Mouse (Mus musculus) kidney, postnatal 0 days (tissue): ENCODE data around the gene Gspt1. TPM values are rescaled to one million over a fixed set of nuclear protein-coding genes. Genes with fewer than 3 reads are reported as not detected.

Experiments
- ATAC-seq: fragments of 200-750 bp; cut with Nextera tagmentation; replicated peaks from 2 replicates; pipeline ENCODE4 v1.8.0; 2017; ENCODE audit warnings: low read depth, moderate number of reproducible peaks, moderate TSS enrichment, moderate library complexity; ENCODE audit not compliant: low FRiP score
- DNase-seq: peaks from one replicate; pipeline ENCODE4 v3.0.0-alpha.2; 2016; ENCODE audit warnings: low spot score
- H3K27ac ChIP-seq: fragments of 300-500 bp; sonication (generic); 2 replicates; pipeline ENCODE4 v1.5.1; 2014; ENCODE audit warnings: mild to moderate bottlenecking
- H3K27me3 ChIP-seq: fragments of 300-500 bp; sonication (generic); 2 replicates; pipeline ENCODE4 v1.6.1; 2014; ENCODE audit warnings: low read length, mixed read lengths; ENCODE audit not compliant: insufficient read depth
- H3K36me3 ChIP-seq: fragments of 300-500 bp; sonication (generic); 2 replicates; pipeline ENCODE4 v1.6.1; 2014; ENCODE audit warnings: low read length, mixed read lengths; ENCODE audit not compliant: insufficient read depth
- H3K4me1 ChIP-seq: fragments of 300-500 bp; sonication (generic); replicated peaks from 2 replicates; pipeline ENCODE4 v1.6.1; 2014; ENCODE audit warnings: antibody characterized with exemption, low read length, mixed read lengths; ENCODE audit not compliant: insufficient read depth
- H3K4me2 ChIP-seq: fragments of 300-500 bp; sonication (generic); 2 replicates; pipeline ENCODE4 v1.6.1; 2014; ENCODE audit warnings: mild to moderate bottlenecking, low read length, moderate library complexity, mixed read lengths
- H3K4me3 ChIP-seq: fragments of 300-500 bp; sonication (generic); replicated peaks from 2 replicates; pipeline ENCODE4 v1.5.1; 2014; ENCODE audit warnings: low read depth, low read length
- H3K9ac ChIP-seq: fragments of 300-500 bp; sonication (generic); 2 replicates; pipeline ENCODE4 v1.6.1; 2014; ENCODE audit warnings: low read depth, low read length
- H3K9me3 ChIP-seq: fragments of 300-500 bp; sonication (generic); replicated peaks from 2 replicates; pipeline ENCODE4 v1.6.1; 2016; ENCODE audit warnings: low read length, inconsistent platforms, mixed read lengths
- CTCF ChIP-seq: IDR thresholded peaks from 2 replicates; pipeline ENCODE4 v1.5.1; 2016; ENCODE audit warnings: antibody characterized with exemption, low read depth, mild to moderate bottlenecking, moderate library complexity
- WGBS: fragments of 180-500 bp; shearing (Covaris S2); extraction: QIAGEN DNeasy Blood & Tissue Kit; methylation state at CpG from one replicate; pipeline ENCODE4 v1.1.7; 2014; 5-methylcytosine and 5-hydroxymethylcytosine counted together
- microRNA counts: library from miRNA; unstranded; fragments of <30 nt; microRNA quantifications from one replicate; lab custom pipeline; 2015
- microRNA-seq: library from miRNA; unstranded; fragments of <30 nt; microRNA quantifications from one replicate; pipeline ENCODE4, GENCODE M21; 2016
- polyA plus RNA-seq: library from polyadenylated mRNA; unstranded; fragments of >200 nt; fragmentation: Nextera tagmentation; extraction: Ambion mirVana; gene quantifications from 2 replicates; pipeline ENCODE4 v1.2.1, GENCODE M21; 2015

Gene Gspt1
- polyA plus RNA-seq, 1 experiment from 2014 or later: 67.6 TPM

GRCm38 (mm10) chr16:11176208-11176883, 77.8 kb downstream of the Gspt1 start, which contains the start of gene Zc3h7a:
Gene Zc3h7a, minus strand, starts transcription at chr16:11176393.
- Histone ChIP-seq H3K4me2 (peak within 1 kb of the TSS; percentile 82), H3K27ac (peak within 1 kb of the TSS; percentile 87), H3K9ac (peak within 1 kb of the TSS; percentile 75), H3K9me3 (no peaks in the 10 kb centered on the region), H3K36me3 (no peaks in the 10 kb centered on the region), H3K4me1 (0 out of 2 replicates have a peak, but pooled peaks cover 8% of the 10 kb centered on the region), H3K27me3 (no peaks in the 10 kb centered on the region), H3K4me3 (peak within 1 kb of the TSS; percentile 80)
- ATAC-seq (peak; percentile 90), DNase-seq (peak; percentile 94)
- peak; percentile 75 for TF ChIP-seq CTCF
- WGBS: under 1% methylated on average over 52 of the region's 57 CpGs

- H3K27me3 ChIP-seq: no peaks in the 10 kb centered on the region
- H3K36me3 ChIP-seq: no peaks in the 10 kb centered on the region
- ATAC-seq (peak; percentile 67), DNase-seq (peak; percentile 70)
- H3K4me1 ChIP-seq: 0 out of 2 replicates have a peak, but pooled peaks cover 8% of the 10 kb centered on the region
- H3K4me2 ChIP-seq: peak overlapping the region; percentile 82
- H3K27ac ChIP-seq: peak overlapping the region; percentile 87
- no peaks in the 10 kb centered on the region for H3K9me3 ChIP-seq
- no peak for TF ChIP-seq CTCF
- under 1% methylated on average over 71 of the region's 72 CpGs for WGBS
- H3K9ac ChIP-seq: peak overlapping the region; percentile 75
- peak overlapping the region; percentile 80 for H3K4me3 ChIP-seq
Observed at GRCm38 (mm10) chr16:11175489-11176207, 78.5 kb downstream of the Gspt1 start.

DNA sequence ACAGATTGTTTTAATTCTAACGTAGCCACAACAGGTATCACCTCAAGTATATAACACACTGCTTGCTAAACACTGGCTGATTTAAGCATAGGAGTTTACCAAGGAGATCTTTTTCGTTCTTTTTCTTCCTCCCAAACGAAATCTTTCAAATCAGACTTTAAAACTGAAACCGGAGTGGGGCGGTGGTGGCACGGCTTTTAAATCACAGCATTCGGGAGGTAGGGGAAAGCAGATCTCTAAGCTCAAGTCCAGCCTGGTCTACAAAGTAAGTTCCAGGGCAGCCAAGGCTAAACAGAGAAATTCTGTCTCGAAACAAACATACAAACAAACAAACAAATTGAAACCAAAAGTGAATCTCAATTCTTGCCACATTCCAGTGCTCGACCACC, 79.0 kb downstream of the Gspt1 start:
- Histone ChIP-seq H3K4me1 (0 out of 2 replicates have a peak, but pooled peaks cover 8% of the 10 kb centered on the region), H3K27ac (peak overlapping the region; percentile 87), H3K4me3 (peak overlapping the region; percentile 80), H3K9me3 (no peaks in the 10 kb centered on the region), H3K36me3 (no peaks in the 10 kb centered on the region), H3K4me2 (peak overlapping the region; percentile 82), H3K9ac (peak overlapping the region; percentile 75), H3K27me3 (no peaks in the 10 kb centered on the region)
- no peak for TF ChIP-seq CTCF
- under 1% methylated on average over 9 of the region's 9 CpGs for WGBS
- ATAC-seq: no peak
- DNase-seq: no peak

DNA sequence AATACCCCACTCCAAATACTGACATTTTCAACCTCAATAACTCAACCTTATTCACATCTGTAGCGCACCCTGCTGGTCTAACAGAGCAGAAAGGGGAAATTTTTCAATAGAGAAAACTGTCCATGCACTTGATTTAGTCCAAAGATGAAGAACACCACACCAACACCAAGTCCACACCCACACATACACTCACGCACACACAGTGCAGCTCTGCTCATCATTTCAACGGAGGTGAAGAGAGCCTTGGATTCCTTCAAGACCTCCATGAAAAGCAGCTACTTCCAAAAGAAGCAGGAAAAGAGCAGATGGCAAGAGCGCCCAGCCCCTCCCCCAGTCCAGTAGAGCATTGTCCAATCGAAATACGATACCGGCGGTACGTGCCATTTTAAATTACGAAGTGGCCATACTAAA, 79.4 kb downstream of the Gspt1 start:
- 4% methylated on average over 10 of the region's 10 CpGs for WGBS
- no peaks in the 10 kb centered on the region for H3K36me3 ChIP-seq
- no peaks in the 10 kb centered on the region for H3K27me3 ChIP-seq
- H3K4me3 ChIP-seq: peak overlapping the region; percentile 80
- no peak for ATAC-seq
- peak overlapping the region; percentile 82 for H3K4me2 ChIP-seq
- 0 out of 2 replicates have a peak, but pooled peaks cover 8% of the 10 kb centered on the region for H3K4me1 ChIP-seq
- H3K9me3 ChIP-seq: no peaks in the 10 kb centered on the region
- H3K27ac ChIP-seq: peak overlapping the region; percentile 87; the same call in 1 of the 2 replicates
- peak; percentile 87 for DNase-seq
- TF ChIP-seq CTCF: peak; percentile 74
- H3K9ac ChIP-seq: no peak overlapping the region

GRCm38 (mm10) chr16:11171679-11172078, 82.4 kb downstream of the Gspt1 start:
- no peaks in the 10 kb centered on the region for H3K27me3 ChIP-seq
- H3K4me1 ChIP-seq: no peaks in the 10 kb centered on the region
- no peak for ATAC-seq
- WGBS: 90% methylated on average over 6 of the region's 6 CpGs
- no peak overlapping the region for H3K27ac ChIP-seq
- H3K9ac ChIP-seq: no peak overlapping the region
- no peak for TF ChIP-seq CTCF
- no peak overlapping the region for H3K4me2 ChIP-seq
- H3K9me3 ChIP-seq: no peaks in the 10 kb centered on the region
- no peak overlapping the region for H3K4me3 ChIP-seq
- DNase-seq: no peak
- H3K36me3 ChIP-seq: no peaks in the 10 kb centered on the region

MicroRNAs within 50 kb of the gene (microRNA counts, 519-probe panel; counts per million panel counts)
- 330 counts per million, percentile 68 among the panel's probes with 10 or more counts for microRNA mmu-miR-1945 (lab: Ali Mortazavi, UCI)

Small RNA genes within 50 kb of the gene (microRNA-seq; reads per million reads assigned to microRNA genes)
- gene Mir1945: 1.2 reads per million

Other genes starting within 250 kb of the Gspt1 start
- gene Snn, start 193.4 kb downstream of the Gspt1 start, polyA plus RNA-seq: 31.0 and 32.9 TPM in 2 replicates
- gene Litaf, start 188.2 kb downstream of the Gspt1 start, polyA plus RNA-seq: 137 and 145 TPM in 2 replicates
- 28.8 and 33.3 TPM in 2 replicates for gene Txndc11, start 119.7 kb downstream of the Gspt1 start, polyA plus RNA-seq
- gene Zc3h7a, start 77.9 kb downstream of the Gspt1 start, polyA plus RNA-seq: 45.0 and 50.7 TPM in 2 replicates
- 160 and 167 TPM in 2 replicates for gene Rsl1d1, start 51.0 kb downstream of the Gspt1 start, polyA plus RNA-seq
- gene Tnfrsf17, start 59.5 kb upstream of the Gspt1 start, polyA plus RNA-seq: not detected in 2 replicates
- gene Snx29, start 68.6 kb upstream of the Gspt1 start, polyA plus RNA-seq: 6.9 and 10.8 TPM in 2 replicates